Mouse (Mus musculus): ENCODE data around the gene Gpr183.

The Gpr183 gene

DNA sequence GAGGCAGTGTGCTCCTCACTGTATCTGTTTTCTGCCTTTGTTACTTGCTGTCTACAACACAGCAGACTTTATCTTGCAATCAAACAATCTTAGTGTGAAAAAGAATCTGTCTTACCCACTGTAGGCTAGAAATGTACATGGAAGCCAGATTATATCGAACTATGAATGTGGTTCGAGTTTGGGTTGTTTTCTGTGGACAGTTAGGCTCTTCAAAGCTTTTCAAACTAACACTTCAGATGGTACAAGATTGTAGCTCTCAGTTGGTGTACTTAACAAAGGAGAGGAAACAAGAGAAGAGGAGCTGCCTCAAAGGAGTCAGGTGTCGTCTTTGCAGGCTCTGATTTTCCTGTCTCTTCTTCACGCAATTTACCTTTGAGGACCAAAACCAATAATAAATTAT is 22.7 kb upstream of the Gpr183 start:
- no peak for DNase-seq (ENCODE audit: low spot score)

- DNase-seq (ENCODE audit: low spot score) = no peak
These were observed 22.3 kb upstream of the Gpr183 start for GRCm38 (mm10) chr14:121987287-121987686.

GRCm38 (mm10) chr14:121986028-121986427 is 21.0 kb upstream of the Gpr183 start:
- no peak for DNase-seq (ENCODE audit: low spot score)

- no peak for DNase-seq (ENCODE audit: low spot score)
These were observed 20.5 kb upstream of the Gpr183 start for GRCm38 (mm10) chr14:121985477-121985876.

DNA sequence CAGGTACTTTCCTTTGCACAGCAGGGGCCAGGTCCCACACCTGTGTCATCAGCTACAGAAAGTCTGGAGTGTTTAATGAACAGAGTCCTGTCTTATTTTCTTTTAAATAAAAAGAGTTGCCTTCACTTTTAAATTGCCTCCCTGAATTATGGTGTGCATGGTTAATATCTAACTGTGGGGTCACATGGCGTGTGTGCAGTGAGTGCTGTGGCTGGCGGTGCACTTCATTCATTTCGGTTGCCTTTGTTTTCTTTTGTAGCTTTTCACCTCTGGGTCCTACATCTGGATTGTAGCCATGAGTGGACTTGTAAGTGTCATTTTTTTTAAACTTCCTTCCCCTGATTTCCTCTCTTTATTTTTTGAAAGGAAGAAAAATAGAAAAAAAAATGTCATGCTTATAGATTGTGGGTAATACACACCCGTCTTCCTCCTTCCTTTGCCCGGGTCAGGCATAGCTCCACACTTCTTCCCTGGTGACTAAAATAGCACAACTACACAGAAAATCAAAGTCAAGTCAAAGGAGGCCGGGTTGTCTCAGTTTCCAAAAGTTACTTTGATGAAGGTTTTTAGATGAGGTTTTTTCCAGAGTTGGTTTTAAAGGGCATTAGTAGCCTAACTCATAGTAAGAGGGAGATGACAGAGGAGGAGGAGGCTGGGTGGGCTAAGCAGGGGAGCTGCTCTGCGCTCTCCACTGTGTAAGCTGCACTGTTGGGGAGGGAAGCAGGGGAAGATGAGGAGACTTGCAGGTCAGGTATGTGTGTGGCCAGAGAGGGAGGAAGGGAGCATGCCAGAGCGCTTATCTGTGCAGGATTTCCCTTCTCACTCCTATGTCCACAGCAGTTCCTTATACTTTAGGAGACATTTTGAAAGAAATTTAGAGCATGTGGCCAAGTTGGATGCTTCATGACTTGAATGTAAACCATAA is 18.3 kb upstream of the Gpr183 start:
- no peak for DNase-seq (ENCODE audit: low spot score)

GRCm38 (mm10) chr14:121981531-121981930 is 16.5 kb upstream of the Gpr183 start:
- DNase-seq (ENCODE audit: low spot score) = no peak

DNA sequence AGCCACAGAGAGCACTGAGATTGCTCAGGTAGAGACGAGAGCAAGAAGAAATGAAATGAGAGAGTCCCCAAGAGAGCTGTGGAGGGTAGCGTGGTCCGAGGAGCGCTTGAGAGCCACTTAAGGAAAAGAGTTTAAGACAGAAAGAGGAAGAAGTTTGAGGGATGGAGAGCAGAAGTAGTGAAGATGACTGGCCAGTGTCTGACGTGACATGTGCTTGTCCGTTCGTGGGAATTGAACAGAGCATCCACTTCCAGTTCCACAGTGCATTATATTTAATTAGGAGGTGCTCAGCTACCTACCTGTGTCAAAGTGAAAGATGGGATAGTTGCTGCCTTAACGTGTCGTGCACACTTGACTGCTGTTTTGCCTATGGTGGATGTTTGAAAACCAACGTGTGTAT is 8.1 kb upstream of the Gpr183 start:
- no peak for DNase-seq (ENCODE audit: low spot score)

DNA sequence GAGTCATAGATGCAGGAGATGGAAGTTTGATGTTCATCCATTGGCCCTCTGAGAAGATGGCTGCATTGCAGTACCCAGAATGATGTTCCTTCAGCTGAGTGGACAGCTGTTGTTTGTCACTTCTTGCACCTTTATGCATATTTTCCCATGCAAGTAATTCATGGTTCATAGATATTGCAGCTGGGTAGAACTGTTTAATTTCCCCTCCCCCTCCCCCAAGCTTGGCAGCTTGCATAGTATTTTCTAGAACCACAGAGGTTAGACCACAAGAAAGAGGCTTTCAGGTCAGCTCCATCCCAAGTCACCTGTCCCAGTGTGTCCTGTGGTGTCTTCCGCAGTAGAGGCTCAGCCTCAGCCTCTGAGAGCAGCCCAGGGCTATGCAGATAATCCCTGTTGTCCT is 5.4 kb upstream of the Gpr183 start:
- no peak for DNase-seq (ENCODE audit: low spot score)

DNA sequence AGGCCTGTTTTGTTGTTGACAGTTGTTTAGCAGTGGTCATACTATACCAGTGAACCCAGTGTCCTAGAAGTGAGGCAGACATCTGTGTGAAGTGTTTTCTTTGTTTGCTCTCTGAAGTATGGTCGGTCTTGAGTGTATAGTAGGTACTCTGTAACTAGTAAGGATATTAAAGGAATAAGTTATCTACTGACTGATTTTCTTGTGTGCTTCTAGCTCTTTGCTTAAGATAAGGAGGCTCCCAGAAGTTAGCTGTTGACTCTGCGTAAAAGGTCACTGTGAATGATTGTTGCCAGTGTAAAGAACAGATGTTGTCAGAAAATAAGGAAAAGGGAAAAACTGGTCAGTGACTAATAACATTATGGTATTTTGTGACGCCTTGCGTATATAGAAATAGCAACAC is 2.1 kb upstream of the Gpr183 start:
- no peak for DNase-seq (ENCODE audit: low spot score)

DNA sequence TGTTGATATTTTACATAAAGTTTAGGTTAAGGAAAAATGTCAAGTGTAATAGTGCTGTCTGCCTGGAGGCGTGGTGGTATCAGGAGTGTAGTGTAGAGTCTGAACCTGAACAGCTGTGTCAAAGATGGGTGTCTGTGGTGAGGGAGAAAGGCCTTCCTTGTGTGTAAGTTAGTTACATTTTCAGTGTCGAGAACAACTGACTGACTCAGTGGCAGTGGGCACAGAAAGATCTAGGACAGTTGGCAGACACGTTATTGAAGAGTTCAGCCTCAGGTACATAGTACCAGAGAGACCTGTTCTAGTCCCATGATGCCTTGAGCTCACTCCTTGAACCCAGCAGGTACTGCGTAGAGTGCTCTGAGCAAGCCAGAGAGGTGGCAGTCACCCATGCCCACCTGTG is 466 bp upstream of the Gpr183 start:
- no peak for DNase-seq (ENCODE audit: low spot score)

DNA sequence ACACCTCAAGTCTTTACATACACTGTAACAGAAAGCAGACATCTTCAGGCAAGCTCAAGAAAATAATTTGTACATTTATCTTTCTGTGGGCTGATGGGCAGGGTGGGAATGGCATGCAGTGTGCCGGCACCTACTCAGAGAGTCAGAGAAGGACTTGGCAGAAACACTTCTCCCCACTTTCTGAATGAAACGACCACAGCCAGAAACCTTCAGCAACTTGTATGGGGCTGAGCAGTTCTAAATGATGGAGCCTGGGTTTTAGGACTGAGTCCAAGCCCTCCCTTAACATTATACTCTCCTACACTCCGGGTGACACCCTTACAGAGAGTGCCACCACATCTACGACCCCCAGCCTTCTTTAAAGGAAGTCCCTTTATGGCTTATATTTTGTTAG is 1.1 kb downstream of the Gpr183 start:
- no peak for DNase-seq (ENCODE audit: low spot score)

- no peak for DNase-seq (ENCODE audit: low spot score)
These were observed 1.6 kb downstream of the Gpr183 start for GRCm38 (mm10) chr14:121963251-121963941.

- DNase-seq (ENCODE audit: low spot score) = no peak
These were observed 2.7 kb downstream of the Gpr183 start for GRCm38 (mm10) chr14:121962128-121962890.

- no peak for DNase-seq (ENCODE audit: low spot score)
These were observed 3.4 kb downstream of the Gpr183 start for GRCm38 (mm10) chr14:121961496-121962127.

DNA sequence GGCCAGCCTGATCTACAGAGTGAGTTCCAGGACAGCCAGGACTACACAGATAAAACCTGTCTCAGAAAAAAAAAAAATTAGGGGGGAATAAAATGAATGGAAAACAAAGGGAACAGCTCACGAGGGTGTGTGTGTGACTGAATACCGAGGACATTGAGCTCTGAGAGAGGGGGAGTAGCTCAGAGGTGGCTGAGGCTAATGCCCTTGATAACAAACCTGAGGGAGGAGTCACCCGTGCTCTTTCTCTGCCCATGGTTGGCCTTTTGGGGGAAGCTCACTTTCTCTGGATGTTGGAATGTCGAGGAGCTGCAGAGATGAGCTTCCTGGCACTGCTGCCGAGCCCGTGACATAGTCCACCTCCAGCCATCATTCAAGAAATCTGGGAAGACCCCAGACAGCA is 4.0 kb downstream of the Gpr183 start:
- peak; percentile 36 for DNase-seq (ENCODE audit: low spot score)

DNA sequence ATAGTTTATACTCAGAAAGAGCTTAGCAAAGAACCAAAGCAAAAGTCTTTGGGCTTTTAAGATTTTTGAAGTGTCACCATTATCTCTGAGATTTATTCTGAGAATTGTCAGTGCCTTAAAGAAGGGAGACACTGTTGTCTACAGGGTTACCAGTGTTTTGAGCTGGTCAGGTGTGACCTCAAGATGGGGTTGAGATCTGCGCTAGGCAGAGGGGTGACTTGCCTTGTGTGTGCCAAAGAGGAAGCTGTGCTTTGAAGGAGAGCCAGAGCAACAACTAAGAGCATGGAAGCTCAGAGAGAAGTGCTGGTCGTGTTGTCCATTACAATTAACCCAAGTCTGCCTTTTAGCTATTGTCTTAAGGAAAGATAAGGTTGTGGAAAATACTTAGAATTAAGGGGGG is 4.5 kb downstream of the Gpr183 start:
- DNase-seq (ENCODE audit: low spot score) = no peak

DNA sequence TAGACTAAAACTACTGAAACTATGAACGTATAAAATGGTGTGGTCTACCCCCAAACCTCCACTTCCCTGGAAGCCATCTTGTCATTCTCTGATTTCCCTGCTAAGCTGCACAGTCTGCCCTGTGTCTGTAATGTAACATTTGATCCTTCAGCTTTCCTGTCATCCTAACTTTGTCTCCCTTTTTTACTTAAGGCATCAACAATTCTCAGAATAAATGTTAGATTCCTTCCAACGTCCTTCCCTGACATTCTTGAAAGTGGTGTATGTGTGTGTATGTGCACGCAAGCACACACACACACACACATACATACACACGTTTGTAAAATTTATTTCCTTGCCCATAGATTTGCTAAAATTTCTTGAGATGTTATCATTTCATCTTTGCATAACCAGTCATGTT is 5.0 kb downstream of the Gpr183 start:
- DNase-seq (ENCODE audit: low spot score) = no peak

- DNase-seq (ENCODE audit: low spot score) = no peak
These were observed 5.4 kb downstream of the Gpr183 start for GRCm38 (mm10) chr14:121959538-121959980.

DNA sequence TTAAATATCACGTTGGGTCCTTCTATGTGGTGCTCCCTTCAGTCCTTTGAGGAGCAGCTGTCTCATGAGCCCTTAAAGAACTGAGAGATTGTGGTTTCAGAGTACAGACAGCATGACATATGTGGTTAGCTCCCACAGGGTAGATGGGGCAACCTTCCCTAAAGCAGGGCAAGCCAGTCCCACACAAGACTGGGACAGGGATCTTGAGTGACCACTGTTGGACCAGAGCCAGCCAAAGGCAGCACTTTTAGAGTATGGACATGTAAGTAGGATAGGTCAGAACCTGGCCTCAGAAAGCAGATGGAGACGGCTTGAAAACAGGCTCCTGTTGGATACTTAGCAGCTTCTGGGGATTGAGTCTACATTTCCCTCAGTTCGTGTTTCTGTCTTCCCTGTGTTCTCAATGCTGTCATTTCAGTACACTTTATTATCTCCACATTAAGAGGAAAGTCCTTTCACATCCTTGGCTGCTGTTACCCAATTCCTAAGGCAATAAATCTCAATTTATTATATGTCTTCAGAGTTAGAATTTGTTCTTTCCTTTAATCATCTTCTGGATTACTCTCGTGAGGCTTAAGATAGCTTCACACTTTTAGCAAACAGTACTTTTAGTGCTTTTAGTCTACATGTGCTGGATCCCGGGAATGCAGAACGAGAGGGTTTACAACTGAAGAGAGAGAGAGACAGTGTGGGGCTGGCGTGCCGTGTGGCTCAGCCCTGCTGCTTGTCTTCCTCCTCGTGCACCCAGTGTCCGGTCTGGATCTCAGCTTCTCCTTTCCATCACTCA is 6.1 kb downstream of the Gpr183 start:
- no peak for DNase-seq (ENCODE audit: low spot score)

GRCm38 (mm10) chr14:121958041-121958750 is 6.8 kb downstream of the Gpr183 start:
- DNase-seq (ENCODE audit: low spot score) = no peak
